Comparison of ENCODE assay signal across 32 mouse cellular contexts in genomic region chr16:74467159-74467558, GRCm38 (mm10). TPM values are rescaled to one million over a fixed set of nuclear protein-coding genes. Genes with fewer than 3 reads are reported as not detected.
DNase-seq lines count a peak whose midpoint lies in the region; ATAC-seq and TF ChIP-seq lines count a peak whose summit lies in the region.
"Had no signal": no experiment of that assay in that cellular context is flagged by ENCODE, and none has a peak within 500 bp of the region (broad histone marks: within the 10 kb centered on the region; RNA-seq: fewer than 3 reads in every experiment).

No protein-coding gene starts in this region.

- no peaks in the 10 kb centered on the region for H3K4me1 ChIP-seq in embryonic facial prominence, embryonic 15.5 days
- H3K4me1 ChIP-seq: heart, embryonic 13.5 days; intestine, embryonic 15.5 days; limb, embryonic 15.5 days; midbrain, embryonic 15.5 days; neural tube, embryonic 13.5 days; stomach, embryonic 15.5 days had no signal

- 46% methylated on average over 7 of the region's 7 CpGs for WGBS in embryonic facial prominence, embryonic 15.5 days

- DNase-seq in gastrocnemius, postnatal 10 days: peak; percentile 5
- DNase-seq in gastrocnemius, adult 2 months: no peak
- DNase-seq in lung, postnatal 10 days: peak; percentile 2
- no peak for DNase-seq in lung, postnatal 36 days
- no peak for DNase-seq in left cerebral cortex, postnatal 14 days (ENCODE audit: low spot score in 2 of 2)
- DNase-seq in MN1 (ENCODE audit: low spot score): no peak
- DNase-seq: adrenal gland, postnatal 10 days; cerebellum, adult 9-10 months; gastrocnemius, postnatal 14 days; heart, adult 18-20 months; kidney, adult 8-10 months; kidney, postnatal 25 days; left cerebral cortex, postnatal 4 days; lung, embryonic 14.5 days; lung, postnatal 4 days; thymus, adult 18-20 months; thymus, postnatal 36 days had no signal

- no peak for TF ChIP-seq CTCF in gastrocnemius, adult 2 months (IDR thresholded peaks at IDR 0.05)

- no peaks in the 10 kb centered on the region for H3K36me3 ChIP-seq in embryonic facial prominence, embryonic 15.5 days
- H3K36me3 ChIP-seq: heart, embryonic 13.5 days; intestine, embryonic 15.5 days; limb, embryonic 15.5 days; midbrain, embryonic 15.5 days; neural tube, embryonic 13.5 days; stomach, embryonic 15.5 days had no signal

- no peak overlapping the region for H3K4me2 ChIP-seq in embryonic facial prominence, embryonic 15.5 days (replicated peaks)
- H3K4me2 ChIP-seq: heart, embryonic 13.5 days; intestine, embryonic 15.5 days; limb, embryonic 15.5 days; lung, embryonic 14.5 days; midbrain, embryonic 15.5 days; neural tube, embryonic 13.5 days; stomach, embryonic 15.5 days had no signal

- 0 out of 2 replicates have a peak, but pooled peaks have one; percentile 24 for ATAC-seq in embryonic facial prominence, embryonic 15.5 days (ENCODE audit: insufficient number of reproducible peaks, low FRiP score, low TSS enrichment, low read depth)
- ATAC-seq: hindbrain, embryonic 16.5 days; intestine, embryonic 15.5 days had no signal

- no peak overlapping the region for H3K27ac ChIP-seq in gastrocnemius, adult 2 months
- no peak overlapping the region for H3K27ac ChIP-seq in embryonic facial prominence, embryonic 15.5 days (replicated peaks)
- H3K27ac ChIP-seq: heart, embryonic 13.5 days; intestine, embryonic 15.5 days; layer of hippocampus, adult 2 months; left cerebral cortex, adult 2 months; limb, embryonic 15.5 days; liver, embryonic 14.5 days; neural tube, embryonic 13.5 days; stomach, embryonic 15.5 days had no signal

- H3K9me3 ChIP-seq in embryonic facial prominence, embryonic 15.5 days (replicated peaks): no peaks in the 10 kb centered on the region
- H3K9me3 ChIP-seq: heart, embryonic 13.5 days; intestine, embryonic 15.5 days; limb, embryonic 15.5 days; midbrain, embryonic 15.5 days; neural tube, embryonic 13.5 days; stomach, embryonic 15.5 days had no signal

- H3K27me3 ChIP-seq in embryonic facial prominence, embryonic 15.5 days: no peaks in the 10 kb centered on the region
- H3K27me3 ChIP-seq: heart, embryonic 13.5 days; intestine, embryonic 15.5 days; limb, embryonic 15.5 days; midbrain, embryonic 15.5 days; neural tube, embryonic 13.5 days; stomach, embryonic 15.5 days had no signal

- no peak overlapping the region for H3K9ac ChIP-seq in embryonic facial prominence, embryonic 15.5 days
- H3K9ac ChIP-seq: heart, embryonic 13.5 days; intestine, embryonic 15.5 days; limb, embryonic 15.5 days; liver, embryonic 14.5 days; lung, embryonic 14.5 days; midbrain, embryonic 15.5 days; neural tube, embryonic 13.5 days; stomach, embryonic 15.5 days had no signal

- H3K4me3 ChIP-seq in gastrocnemius, adult 2 months: no peak overlapping the region
- no peak overlapping the region for H3K4me3 ChIP-seq in embryonic facial prominence, embryonic 15.5 days (replicated peaks)
- H3K4me3 ChIP-seq: heart, embryonic 13.5 days; intestine, embryonic 15.5 days; layer of hippocampus, adult 2 months; left cerebral cortex, adult 2 months; limb, embryonic 15.5 days; midbrain, embryonic 15.5 days; myocyte; neural tube, embryonic 13.5 days; stomach, embryonic 15.5 days had no signal

- intact Hi-C loops in gastrocnemius, adult 2 months (cut with DNase I): no loop called here
- intact Hi-C loops in left cerebral cortex, postnatal 14 days (cut with DNase I): no loop called here

RNA-seq across cellular contexts. Expression of gene Robo2, which starts 55.5 kb away (rescaled TPM):
- 10 to 100 TPM in 1 of 2 experiments, 1 to 10 TPM in 1; 5.0 to 10.3 TPM for total RNA-seq in gastrocnemius, postnatal 10 days (2021)
- total RNA-seq in gastrocnemius, adult 2 months (2021): 1 to 10 TPM in 1 of 2 experiments, under 1 TPM in 1; 0.23 to 1.0 TPM
- 85.0 and 88.6 TPM in 2 replicates for polyA plus RNA-seq in embryonic facial prominence, embryonic 15.5 days (2015; fragmentation: Nextera tagmentation; extraction: Ambion mirVana)
- total RNA-seq in left cerebral cortex, postnatal 14 days (2021): 100 to 1,000 TPM; 197 to 207 TPM
- total RNA-seq: hematopoietic stem cell, adult 5-6 weeks; megakaryocyte-erythroid progenitor cell, adult 5-6 weeks; MEL had no signal

Comparison
In these comparisons a context has a peak if more than half of its experiments do, and no peak if none do; other contexts are left out.
1. DNase-seq: peak in gastrocnemius, postnatal 10 days (single experiment) and lung, postnatal 10 days (single experiment); none in gastrocnemius, adult 2 months (single experiment), lung, postnatal 36 days (single experiment), left cerebral cortex, postnatal 14 days (0 of 2) and MN1 (single experiment).
2. RNA of gene Robo2, which starts 55.5 kb away (total RNA-seq): 197 to 207 TPM in left cerebral cortex, postnatal 14 days; 5.0 to 10.3 TPM in gastrocnemius, postnatal 10 days and 0.23 to 1.0 TPM in gastrocnemius, adult 2 months; every median in the first group is over 10 times any median in the second.